Mouse (Mus musculus) kidney, adult 2 months (tissue): ENCODE data around the gene Hand2. TPM values are rescaled to one million over a fixed set of nuclear protein-coding genes. Genes with fewer than 3 reads are reported as not detected.

ENCODE experiments used
- DNase-seq: peaks from one replicate; pipeline ENCODE4 v3.0.0; 2021
- H3K27ac ChIP-seq: fragments of 200-500 bp; 2 replicates; pipeline ENCODE4 v1.5.1; 2012; ENCODE audit warnings: low read depth, low read length, control low read depth, inconsistent platforms; ENCODE audit not compliant: insufficient read depth
- H3K27me3 ChIP-seq: fragments of 200-500 bp; replicated peaks from 2 replicates; pipeline ENCODE4 v1.6.1; 2012; ENCODE audit warnings: mild to moderate bottlenecking, moderate library complexity, low read length, inconsistent platforms; ENCODE audit not compliant: control insufficient read depth, insufficient read depth
- H3K36me3 ChIP-seq: fragments of 200-500 bp; 2 replicates; pipeline ENCODE4 v1.6.1; 2012; ENCODE audit warnings: mild to moderate bottlenecking, moderate library complexity, low read length, inconsistent platforms; ENCODE audit not compliant: control insufficient read depth, insufficient read depth
- H3K4me1 ChIP-seq: fragments of 200-500 bp; 2 replicates; pipeline ENCODE4 v1.6.1; 2011; ENCODE audit warnings: low read length; ENCODE audit not compliant: control insufficient read depth, insufficient read depth
- H3K4me3 ChIP-seq: fragments of 200-500 bp; 2 replicates; pipeline ENCODE4 v1.5.1; 2011; ENCODE audit warnings: mild to moderate bottlenecking, low read depth, low read length, control low read depth; ENCODE audit not compliant: insufficient read depth
- CTCF ChIP-seq: fragments of 200-500 bp; conservative IDR thresholded peaks from 2 replicates; pipeline ENCODE4 v1.5.1; 2011; ENCODE audit warnings: low read depth, mild to moderate bottlenecking, control low read depth, low read length, moderate library complexity, mixed read lengths; ENCODE audit not compliant: insufficient read depth, insufficient read length
- POLR2A ChIP-seq: fragments of 200-500 bp; IDR thresholded peaks from one replicate; pipeline ENCODE4 v1.6.1; 2011; ENCODE audit warnings: low read depth, low read length, control low read depth
- WGBS: fragments of 180-500 bp; shearing (Covaris S2); methylation state at CpG from one replicate; pipeline ENCODE4 v1.1.7; 2018; 5-methylcytosine and 5-hydroxymethylcytosine counted together
- polyA plus RNA-seq: library from polyadenylated mRNA; depleted of rRNA; stranded (reverse); fragments of >200 nt; gene quantifications from 2 replicates; pipeline ENCODE4 v1.2.3, GENCODE M21; 2012

Hand2 gene
- polyA plus RNA-seq, 1 experiment, result 0.33 TPM

DNA sequence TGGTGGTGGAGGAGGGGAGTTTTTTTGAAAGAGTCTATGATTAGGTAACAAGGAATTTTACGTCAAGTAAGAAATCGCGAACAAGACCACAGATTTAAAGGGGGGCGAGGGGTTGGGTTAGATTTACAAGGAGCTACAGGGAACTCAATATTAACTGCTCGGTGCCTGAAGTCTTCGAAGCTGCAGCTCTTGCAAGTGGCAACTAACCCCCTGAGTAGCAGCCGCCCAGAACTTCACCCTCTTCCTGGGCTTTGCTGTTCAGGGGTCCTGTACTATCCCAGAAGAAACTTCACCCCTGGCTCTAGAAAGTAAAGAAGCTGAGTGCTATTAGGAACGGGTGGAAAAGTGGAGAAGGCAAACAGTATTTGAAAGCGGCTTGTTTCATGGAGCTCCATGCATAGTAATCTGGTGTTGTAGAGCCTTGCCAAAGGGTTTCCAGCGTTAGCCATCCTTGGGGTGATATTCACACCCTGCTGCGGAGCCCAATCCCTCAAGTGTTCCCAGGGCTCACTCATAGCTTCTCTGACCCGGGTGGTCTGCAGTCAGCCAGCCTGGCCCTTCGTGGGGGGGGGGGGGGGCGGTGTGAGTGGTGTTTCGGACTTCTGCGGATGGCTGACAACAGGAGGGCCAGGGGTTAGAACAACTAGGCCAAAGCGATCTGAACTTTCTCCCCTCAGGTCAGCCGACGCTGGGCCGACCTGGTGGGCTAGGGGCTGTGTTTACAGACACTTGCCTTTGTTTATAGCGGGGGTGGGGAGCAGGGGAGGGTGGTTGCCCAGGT lies 4.5 kb downstream of the Hand2 start:
- Histone ChIP-seq H3K27me3 (peaks cover 20% of the 10 kb centered on the region), H3K36me3 (no peaks in the 10 kb centered on the region), H3K4me3 (no peak overlapping the region), H3K27ac (no peak overlapping the region), H3K4me1 (no peaks in the 10 kb centered on the region)
- 13% methylated on average over 21 of the region's 21 CpGs for WGBS
- no peak for DNase-seq
- TF ChIP-seq CTCF (no peak), POLR2A (no peak)

- 16% methylated on average over 27 of the region's 27 CpGs for WGBS
- DNase-seq, result no peak
- TF ChIP-seq CTCF, result no peak
- no peak for TF ChIP-seq POLR2A
- Histone ChIP-seq H3K36me3 (no peaks in the 10 kb centered on the region), H3K4me3 (no peak overlapping the region), H3K4me1 (no peaks in the 10 kb centered on the region), H3K27me3 (peaks cover 16% of the 10 kb centered on the region), H3K27ac (no peak overlapping the region)
Observed at GRCm38 (mm10) chr8:57326091-57327065, 5.6 kb downstream of the Hand2 start.

GRCm38 (mm10) chr8:57327281-57328160 lies 6.7 kb downstream of the Hand2 start:
- TF ChIP-seq POLR2A (no peak), CTCF (no peak)
- Histone ChIP-seq H3K27me3 (peaks cover 12% of the 10 kb centered on the region), H3K27ac (no peak overlapping the region), H3K4me3 (no peak overlapping the region), H3K4me1 (no peaks in the 10 kb centered on the region), H3K36me3 (no peaks in the 10 kb centered on the region)
- DNase-seq, result no peak
- 5% methylated on average over 29 of the region's 29 CpGs for WGBS

DNA sequence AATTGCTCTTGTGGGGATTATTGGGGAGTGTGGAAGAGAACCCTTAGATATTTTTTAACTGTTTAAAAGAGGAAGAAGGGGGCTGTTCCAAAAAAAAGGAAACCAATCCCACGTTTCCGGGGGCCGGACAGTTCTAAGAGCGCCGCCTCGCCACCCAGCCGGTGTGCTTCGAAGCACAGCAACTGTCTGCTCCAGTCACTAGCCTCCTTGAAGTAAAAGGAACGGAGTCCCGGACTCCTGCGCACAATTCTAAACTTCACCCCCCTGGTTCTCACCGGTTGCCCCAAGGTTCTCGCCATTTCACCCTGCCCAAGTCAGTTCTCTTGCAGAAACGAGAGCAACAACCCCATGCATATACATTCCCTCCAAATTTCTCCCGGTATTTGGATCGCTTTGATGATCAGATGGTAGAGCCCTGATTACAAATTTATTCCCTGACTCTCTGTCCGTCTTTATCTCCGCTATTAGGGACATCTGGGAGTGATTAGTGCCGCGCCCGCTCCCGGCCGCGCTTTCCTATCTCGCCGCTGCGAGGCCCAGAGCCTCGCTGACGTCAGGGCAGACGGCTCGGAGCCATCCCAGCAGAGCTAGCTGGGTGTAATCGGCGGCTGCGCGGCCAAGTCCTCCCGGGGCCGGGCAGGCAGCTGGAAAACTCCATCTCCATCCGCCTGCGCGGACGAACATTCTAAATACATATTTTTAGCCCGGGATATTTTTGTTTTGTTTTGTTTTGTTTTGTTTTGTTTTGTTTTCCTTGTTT lies 7.6 kb downstream of the Hand2 start:
- no peak overlapping the region for H3K4me3 ChIP-seq
- no peaks in the 10 kb centered on the region for H3K4me1 ChIP-seq
- 4% methylated on average over 42 of the region's 42 CpGs for WGBS
- TF ChIP-seq CTCF (no peak), POLR2A (no peak)
- H3K27ac ChIP-seq, result no peak overlapping the region
- H3K36me3 ChIP-seq, result no peaks in the 10 kb centered on the region
- no peak for DNase-seq
- H3K27me3 ChIP-seq, result peaks cover 12% of the 10 kb centered on the region

DNA sequence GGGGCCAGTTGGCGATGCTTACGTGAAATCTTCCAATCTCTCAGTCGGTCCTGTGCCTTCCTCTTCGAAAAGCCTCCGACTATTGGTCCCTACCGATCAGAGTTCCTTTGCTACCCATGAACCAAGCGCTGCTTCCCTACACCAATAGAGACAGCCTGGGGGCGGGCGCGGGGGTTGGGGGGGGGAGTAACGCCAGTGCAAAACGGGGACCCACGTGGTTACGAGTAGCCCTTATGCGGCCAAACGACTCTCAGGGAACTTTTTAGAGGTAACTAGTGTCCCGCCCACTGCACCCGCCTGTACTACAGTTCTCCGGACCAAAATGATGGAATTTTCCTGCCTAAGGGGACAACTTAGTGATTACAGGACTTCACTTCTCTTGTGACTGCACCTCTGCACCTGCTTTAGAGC lies 8.2 kb downstream of the Hand2 start:
- peaks cover 10% of the 10 kb centered on the region for H3K27me3 ChIP-seq
- no peak overlapping the region for H3K27ac ChIP-seq
- H3K4me1 ChIP-seq, result no peaks in the 10 kb centered on the region
- 9% methylated on average over 19 of the region's 19 CpGs for WGBS
- no peak overlapping the region for H3K4me3 ChIP-seq
- no peaks in the 10 kb centered on the region for H3K36me3 ChIP-seq
- TF ChIP-seq POLR2A (no peak), CTCF (no peak)
- DNase-seq, result no peak

GRCm38 (mm10) chr8:57330106-57330505 lies 9.3 kb downstream of the Hand2 start:
- TF ChIP-seq POLR2A (no peak), CTCF (no peak)
- no peaks in the 10 kb centered on the region for H3K36me3 ChIP-seq
- peaks cover 11% of the 10 kb centered on the region for H3K27me3 ChIP-seq
- H3K27ac ChIP-seq, result no peak overlapping the region
- no peak overlapping the region for H3K4me3 ChIP-seq
- H3K4me1 ChIP-seq, result no peaks in the 10 kb centered on the region
- DNase-seq, result no peak
- 43% methylated on average over 2 of the region's 2 CpGs for WGBS
